Mouse (Mus musculus): Measurements from ENCODE around the gene Rwdd2b.

Rwdd2b gene

DNA sequence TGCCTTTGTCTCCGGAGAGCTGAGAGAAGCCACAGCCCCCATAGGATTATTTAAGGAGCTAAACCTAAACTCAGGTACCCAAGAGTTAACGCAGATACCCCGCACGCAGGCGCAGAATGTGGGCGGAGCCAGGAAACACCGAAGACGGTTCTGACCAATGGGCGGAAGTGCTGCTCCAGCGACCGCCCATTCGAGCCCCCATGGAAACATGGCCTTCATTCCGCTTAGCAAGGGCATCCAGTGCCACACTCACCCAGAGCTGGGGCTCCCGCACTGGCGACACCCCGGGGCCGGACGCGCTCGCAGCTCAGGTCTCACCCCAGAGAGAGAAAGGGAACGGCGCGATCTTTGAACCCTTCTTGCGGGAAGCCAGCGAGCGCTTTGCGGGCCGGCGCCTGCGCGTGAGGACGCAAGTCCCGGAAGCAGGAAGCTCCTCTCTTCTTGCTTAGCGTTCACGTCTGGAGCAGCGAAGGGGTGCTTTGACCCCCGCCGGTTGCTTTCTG is at the start of gene Rwdd2b:
Gene Rwdd2b, minus strand, starts transcription at position 390 of the 503 bp plus-strand sequence.
- DNase-seq, result peak; percentile 95

GRCm38 (mm10) chr16:87488605-87489004 is 48.2 kb upstream of the Rwdd2b start:
- no peak for DNase-seq

DNA sequence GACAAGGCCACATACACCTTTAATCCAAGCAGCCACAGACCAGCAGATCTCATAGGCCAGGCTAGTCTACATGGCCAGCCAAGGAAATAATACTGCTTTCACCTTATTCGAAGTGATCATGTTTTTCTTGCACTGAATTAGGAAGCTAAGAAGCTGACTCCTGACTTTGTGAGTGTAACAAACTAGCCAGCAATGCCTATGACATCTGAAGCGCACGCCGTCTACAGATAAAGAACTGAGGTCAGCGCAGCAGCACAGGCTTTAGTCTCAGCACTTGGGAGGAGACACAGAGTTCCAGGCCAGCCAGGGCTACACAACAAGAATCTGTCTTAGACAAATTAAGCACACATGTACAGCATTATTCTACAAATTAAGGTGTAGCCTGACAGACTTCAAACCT is 46.4 kb upstream of the Rwdd2b start:
- no peak for DNase-seq

DNA sequence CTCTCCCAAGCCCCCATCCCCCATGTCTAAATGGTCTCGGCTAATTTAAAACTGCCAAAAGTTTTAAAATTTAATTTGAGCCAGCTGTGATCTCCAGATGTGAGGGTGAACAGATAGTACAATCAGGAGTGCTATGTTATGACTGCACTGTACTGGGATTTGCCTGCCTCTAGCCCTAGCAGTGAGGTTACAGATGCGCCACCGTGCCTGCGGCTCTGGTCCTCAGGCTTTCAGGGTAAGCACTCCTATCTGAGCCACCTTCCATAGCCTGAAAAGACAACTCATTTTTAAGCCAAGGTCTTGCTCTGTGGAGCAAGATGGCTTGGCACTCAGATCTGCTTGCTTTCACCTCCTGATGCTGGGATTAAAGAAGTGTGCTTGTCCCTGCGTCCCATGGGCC is 44.0 kb upstream of the Rwdd2b start:
- no peak for DNase-seq

GRCm38 (mm10) chr16:87470579-87470978 is 30.2 kb upstream of the Rwdd2b start:
- no peak for DNase-seq

GRCm38 (mm10) chr16:87458752-87459151 is 18.4 kb upstream of the Rwdd2b start:
- no peak for DNase-seq

- no peak for DNase-seq
These were observed 14.8 kb upstream of the Rwdd2b start for GRCm38 (mm10) chr16:87455180-87455611.

GRCm38 (mm10) chr16:87454419-87455179 is 14.2 kb upstream of the Rwdd2b start, which contains the start of gene Usp16:
Usp16 (plus strand) TSS chr16:87454703.
- DNase-seq, result peak; percentile 96 to 97

DNA sequence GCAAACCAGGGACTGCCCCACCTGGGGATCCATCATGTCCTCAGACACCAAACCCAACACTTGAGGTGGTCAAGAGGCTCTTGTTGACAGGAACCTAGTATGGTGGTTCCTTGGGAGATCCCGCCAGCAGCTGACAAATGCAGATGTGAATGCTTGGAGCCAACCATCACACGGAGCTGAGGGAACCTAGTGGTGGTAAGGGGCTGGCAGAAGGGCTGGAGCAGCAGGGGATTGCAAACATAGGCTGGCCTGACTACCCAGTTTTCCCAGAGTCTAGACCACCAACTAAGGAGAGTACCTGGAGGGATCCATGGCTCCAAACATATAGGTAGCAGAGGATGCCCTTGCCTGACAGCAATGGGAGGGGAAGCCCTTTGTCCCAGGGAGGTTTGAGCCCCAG is 12.9 kb upstream of the Rwdd2b start:
- no peak for DNase-seq

GRCm38 (mm10) chr16:87445528-87445927 is 5.2 kb upstream of the Rwdd2b start:
- no peak for DNase-seq

DNA sequence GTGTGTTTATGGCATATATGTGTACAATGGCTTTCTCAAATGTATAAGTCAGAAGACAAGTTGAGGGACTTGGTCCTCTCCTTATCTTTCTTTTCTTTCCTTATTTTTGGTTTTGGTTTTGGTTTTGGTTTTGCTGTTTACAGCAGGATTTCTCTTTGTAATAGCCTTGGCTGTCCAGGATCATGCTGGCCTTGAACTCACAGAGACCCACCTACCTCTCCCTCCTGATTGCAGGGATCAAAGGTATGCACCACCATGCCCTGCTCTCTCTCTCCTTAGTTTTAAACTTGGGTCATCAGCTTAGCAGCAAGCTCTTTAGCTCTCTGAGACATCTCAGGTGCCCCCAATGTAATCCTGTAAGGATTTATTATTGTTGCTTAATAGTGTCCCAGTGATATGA is 4.7 kb upstream of the Rwdd2b start:
- no peak for DNase-seq

- no peak for DNase-seq
These were observed 3.7 kb upstream of the Rwdd2b start for GRCm38 (mm10) chr16:87444071-87444470.

- DNase-seq, result no peak
These were observed 2.9 kb upstream of the Rwdd2b start for GRCm38 (mm10) chr16:87443245-87443644.

DNA sequence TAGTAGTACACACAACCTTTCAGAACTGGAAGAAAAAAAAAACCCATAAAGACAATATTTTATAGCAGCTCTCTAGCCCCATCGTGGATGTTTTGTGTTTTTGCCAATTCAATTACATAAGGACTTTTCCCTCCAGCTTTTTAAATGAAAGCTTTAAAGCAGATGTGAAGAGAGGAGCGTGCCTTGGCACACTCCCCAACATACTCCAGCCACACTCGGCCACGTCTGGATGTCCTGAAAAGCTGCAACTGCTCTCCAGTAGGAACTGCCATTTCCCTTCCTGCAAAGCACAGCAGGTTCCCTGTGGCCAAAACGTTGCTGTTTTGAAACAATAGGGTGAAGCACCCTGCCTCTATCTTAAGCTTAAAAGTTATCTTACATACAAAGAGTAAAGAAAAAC is 1.9 kb upstream of the Rwdd2b start:
- DNase-seq, result no peak

DNA sequence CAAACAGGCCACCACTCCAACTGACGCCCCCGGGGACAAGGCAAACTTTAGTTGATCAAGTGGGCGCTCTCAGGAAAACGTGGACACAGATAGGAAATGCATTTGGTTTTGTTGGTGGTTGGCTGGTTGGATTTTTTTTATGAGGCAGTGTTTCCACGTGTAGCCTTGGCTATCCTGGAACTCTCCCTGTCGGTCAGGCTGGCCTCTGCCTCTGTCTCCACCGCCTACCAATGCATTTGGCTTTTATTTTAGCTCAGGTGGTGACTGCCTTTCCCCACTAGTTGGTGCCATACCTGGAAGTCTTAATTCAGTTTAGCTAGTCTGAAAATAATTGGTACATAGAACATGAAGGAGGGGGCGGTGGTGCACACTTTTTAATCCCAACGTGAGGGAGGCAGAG is 716 bp upstream of the Rwdd2b start:
- peak in 1 of 2 experiments; percentile 31 for DNase-seq

DNA sequence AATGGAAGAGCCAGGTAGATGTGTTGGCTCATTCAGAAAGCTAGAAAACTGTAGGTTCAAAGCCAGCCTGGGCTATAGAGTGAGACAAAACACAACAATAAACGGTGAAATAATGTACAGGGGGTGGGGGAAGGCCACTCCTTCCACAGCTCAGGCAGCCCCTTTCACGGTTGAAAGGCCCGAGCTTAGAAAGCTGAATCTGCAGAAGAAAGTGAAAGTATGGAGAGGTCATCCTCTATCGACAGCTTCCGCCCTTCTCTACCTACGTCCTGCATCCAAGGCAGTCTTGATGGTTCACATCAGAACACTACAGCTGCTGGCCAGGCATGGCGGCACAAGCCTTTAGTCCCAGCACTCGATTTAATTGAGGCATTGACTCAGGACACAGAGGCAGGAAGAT is 1.7 kb downstream of the Rwdd2b start:
- DNase-seq, result no peak

DNA sequence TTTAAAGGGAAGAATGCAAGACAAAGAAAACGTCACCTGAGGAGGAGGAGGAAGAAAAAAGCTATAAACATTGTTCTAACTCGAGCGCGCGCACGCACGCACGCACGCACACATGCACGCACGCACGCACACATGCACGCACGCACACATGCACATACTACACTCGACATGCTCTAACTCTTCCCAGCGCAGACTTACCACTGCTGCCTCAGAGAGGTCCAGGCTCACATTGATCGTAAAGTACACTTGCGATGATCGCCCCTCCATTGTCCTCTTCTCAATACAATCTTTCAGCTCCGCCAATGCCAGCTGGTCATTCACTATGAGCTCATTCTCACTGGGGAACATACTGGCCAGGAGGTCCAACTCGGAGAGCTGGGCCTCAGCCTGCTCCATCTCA is 3.3 kb downstream of the Rwdd2b start:
- no peak for DNase-seq

DNA sequence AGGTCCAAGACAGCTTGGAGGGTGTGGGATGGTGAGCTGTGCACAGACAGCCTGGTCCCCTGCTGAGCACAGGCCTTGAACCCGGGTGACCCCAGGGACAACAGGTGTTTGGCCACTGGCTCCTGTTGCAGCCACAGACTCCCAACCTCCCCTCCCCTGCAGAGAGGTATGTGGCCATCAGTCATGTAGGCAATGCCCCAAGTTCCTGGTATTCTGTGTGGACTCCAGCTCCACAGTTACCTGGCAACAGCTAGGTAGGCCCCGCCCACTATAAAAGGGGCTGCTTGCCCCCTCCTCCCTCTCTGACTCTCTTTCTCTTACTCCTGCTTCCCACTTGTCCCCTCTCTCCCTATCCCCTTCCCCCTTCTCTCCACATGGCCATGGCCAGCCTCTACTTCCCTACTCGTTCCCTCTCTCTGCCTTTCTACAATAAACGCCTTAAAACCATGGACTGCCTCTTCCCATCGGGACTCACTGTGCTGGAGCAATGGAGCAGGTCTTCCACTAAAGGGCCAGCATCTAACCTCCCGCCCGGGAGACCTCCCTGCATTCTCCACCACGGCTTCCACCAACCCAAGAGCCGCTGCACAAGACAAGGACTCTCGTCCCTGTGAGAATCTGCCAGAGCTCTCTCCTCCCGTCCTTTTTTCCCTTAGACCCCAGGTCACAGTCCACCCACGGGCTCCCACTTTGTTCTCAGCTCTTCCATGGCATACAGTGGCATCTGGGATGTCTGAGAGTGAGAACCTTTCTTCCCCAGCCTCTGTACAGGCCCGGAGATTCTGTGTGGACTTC is 4.8 kb downstream of the Rwdd2b start:
- no peak for DNase-seq

- no peak for DNase-seq
These were observed 5.4 kb downstream of the Rwdd2b start for GRCm38 (mm10) chr16:87434946-87435345.

GRCm38 (mm10) chr16:87434266-87434665 is 6.1 kb downstream of the Rwdd2b start:
- no peak for DNase-seq

DNA sequence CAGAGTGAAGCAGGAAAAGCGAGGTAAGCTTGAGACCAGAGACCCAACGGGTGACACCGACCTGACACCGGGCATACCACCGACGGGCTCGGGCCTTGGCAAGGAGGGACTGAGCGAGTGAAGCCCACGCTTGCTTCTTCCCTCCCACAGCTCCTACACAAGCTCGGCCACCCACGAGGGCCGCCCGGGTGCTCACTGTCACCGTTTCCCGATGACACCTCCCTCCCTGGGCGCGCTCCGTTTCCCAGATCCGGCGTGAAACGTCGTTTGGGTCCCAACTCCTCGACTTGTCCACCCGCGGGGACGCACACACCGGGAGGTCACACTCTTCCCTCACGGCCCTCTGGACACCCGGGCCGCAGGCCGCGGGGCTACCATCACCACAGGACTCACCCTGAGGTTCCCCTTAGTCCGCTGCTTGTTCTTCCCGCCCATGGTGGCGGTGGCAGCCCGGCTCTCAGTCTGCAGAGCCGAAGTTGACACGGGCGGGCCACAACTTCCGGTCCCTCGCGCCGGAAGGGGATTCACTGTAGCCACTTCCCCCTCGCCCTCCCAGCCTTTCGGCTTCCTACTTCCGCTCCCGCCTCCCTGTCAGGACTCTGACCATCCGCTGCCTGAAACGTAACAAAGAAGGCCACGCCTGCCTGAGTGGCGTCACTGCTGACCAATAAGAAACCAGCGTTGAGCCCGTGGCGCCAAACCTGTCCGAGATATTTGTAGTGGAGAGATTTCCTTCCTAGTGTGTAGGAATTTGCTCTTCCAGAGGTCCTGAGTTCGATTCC is 8.1 kb downstream of the Rwdd2b start, which contains the start of gene Ltn1:
Gene Ltn1, minus strand, starts transcription at position 580 of the 782 bp plus-strand sequence.
- DNase-seq, result peak; percentile 98 to 99

DNA sequence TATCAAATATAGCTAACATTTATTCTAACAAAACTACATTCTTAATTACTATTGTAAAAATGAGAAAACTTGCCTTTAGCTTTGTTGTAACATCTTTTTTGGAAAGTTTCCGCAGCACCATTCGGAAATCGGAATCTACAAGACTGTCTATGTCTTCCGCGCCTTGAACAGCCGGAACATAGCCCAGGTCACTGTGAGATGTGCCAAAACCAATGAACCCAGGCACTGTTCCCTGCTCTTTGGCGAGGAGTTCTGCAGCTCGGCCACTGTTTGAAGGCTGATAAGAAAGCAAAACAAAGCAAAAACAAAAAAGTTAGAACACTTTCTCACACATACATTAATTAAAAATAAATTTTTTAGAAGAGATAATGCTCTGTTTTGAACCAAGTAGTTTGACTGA is 12.9 kb downstream of the Rwdd2b start:
- DNase-seq, result no peak

DNA sequence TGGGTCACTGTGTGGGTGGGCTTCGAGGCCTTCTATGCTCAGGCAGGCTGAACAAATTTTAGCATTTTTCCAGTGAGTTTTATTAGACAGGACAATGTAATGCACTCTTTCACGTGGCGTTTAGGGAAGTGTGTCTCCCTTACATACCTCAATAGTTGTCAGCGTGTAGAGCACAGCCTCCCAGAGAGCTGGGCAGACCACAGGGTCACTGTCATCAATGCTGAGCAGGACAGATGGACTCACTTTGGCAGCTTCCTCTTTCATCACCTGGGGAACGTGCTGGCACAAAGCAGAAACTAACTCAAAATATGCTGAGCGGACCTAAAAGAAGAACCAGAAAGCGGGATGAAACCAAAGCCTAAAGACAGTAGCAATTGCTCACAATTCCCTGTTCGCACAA is 19.7 kb downstream of the Rwdd2b start:
- no peak for DNase-seq

All from cerebellum, postnatal 25 days (tissue).